Mouse (Mus musculus) erythroid progenitor cell, adult 5-6 weeks (primary cell): Measurements from ENCODE around the gene Sftpa1. TPM values are rescaled to one million over a fixed set of nuclear protein-coding genes. Genes with fewer than 3 reads are reported as not detected.

ENCODE experiments used
- ATAC-seq: replicated peaks from 2 replicates; pipeline ENCODE4 v1.8.0; 2016; ENCODE audit warnings: moderate number of reproducible peaks, mild to moderate bottlenecking, moderate TSS enrichment, inconsistent platforms; ENCODE audit not compliant: poor library complexity, low FRiP score, severe bottlenecking
- total RNA-seq, 2 experiments: library from RNA; stranded (forward) in 1 of 2; stranded (reverse) in 1 of 2; fragments of 150-400 nt in 1 of 2; fragments of 186-747, 209-891 nt in 1 of 2; gene quantifications; 2 replicates each; pipeline versions ENCODE4 v1.2.3 to v1.2.4; 2015 to 2017; ENCODE audit warnings: low replicate concordance in 2 of 2

Gene Sftpa1
- total RNA-seq (2015; ENCODE audit: low replicate concordance) (not detected in 2 replicates), total RNA-seq (2017; ENCODE audit: low replicate concordance) (not detected in 2 replicates)

DNA sequence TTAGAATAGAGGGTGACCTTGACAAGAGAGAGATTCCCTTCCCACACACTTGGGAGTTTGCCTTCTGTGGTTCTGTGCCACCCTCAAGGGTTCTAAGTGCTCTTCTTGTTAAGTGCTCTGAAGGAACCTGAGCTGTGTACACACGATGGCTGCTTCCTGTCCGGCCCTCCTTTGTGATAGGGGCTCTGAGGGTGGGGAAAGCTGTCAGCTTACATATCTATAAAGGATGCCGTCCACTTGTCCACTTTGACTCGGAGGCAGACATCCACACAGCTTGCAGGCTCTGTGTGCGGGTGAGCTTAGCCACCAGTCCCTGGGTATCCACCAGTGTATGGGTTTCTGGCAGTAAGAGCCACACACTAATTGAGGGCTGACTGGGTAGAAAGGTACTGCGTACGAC, at the start of gene Sftpa1:
Gene Sftpa1, plus strand, starts transcription at position 243 of the 400 bp plus-strand sequence.
- ATAC-seq = no peak

DNA sequence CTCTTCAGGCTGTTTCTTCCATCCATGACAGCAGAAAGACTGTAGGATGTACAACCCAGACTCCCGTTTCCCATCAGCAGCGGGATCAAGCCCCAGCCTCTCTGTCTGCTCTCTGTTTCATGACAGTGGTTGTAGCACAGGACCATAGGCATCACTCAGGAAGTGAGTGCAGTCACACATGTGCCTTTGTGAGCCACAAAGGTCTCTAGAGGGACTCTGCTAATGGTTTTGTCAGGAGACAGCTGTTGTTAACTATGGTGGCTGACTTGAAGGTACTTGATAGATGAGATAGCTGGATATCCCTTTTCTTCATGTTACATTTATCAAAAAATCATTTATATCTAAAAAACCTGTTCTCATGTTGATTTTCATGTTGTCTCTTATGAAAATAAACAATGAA, 49.2 kb upstream of the Sftpa1 start:
- no peak for ATAC-seq

DNA sequence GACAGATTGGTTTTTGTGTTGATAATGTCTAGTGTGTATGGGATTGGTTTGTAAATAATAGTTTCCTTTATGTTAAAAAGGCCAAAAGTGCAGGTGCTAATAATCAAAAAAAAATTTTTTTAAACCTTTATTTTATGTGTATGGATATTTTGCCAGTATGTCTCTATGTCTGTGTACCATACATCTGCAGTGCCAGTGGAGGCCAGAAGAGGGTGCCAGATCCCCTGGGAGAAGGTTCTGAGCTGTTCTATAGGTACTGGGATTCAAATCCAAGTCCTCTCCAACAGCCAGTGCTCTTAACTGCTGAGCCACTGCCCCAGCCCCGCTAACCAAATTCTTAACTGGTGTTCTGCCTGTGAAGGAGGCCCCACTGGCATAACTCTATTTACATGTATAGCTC, 44.1 kb upstream of the Sftpa1 start:
- ATAC-seq = no peak

DNA sequence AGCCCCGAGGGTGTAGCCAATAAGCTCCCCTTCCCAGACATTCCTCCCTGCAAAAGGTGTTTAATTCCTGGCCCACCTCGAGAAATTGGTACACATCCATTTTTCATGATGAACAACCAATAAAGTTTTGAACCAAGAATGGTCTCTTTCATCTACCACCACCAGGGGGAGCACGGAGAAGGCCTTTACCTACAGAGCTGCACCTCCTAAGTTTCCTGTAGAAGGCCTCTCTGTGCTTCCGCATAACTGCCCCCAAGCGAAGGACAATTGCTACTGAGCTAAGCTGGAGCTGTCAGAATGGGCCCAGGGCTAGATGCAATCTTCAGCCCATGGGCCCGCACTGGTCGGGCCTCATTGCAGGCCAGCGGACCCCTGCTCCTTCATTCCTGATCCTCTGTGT, 40.8 kb upstream of the Sftpa1 start:
- ATAC-seq = no peak

DNA sequence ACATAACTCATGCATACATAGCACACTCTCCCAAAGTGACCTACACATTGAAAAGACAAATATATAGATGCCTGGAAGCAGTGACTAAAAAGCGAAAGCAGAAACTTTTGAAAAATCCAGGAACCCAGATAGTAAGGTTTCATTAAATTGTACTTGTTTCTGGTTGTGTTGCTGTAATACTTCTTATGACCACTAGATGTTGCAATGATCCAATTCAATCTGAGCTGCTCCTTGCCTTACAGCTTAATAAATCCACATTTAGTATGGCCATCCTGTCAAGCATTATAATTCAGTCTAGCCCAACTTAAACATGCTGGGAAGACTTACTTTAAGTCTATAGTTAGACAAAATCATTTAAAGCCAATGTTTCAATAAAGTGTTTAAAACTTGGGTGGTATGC, 37.5 kb upstream of the Sftpa1 start:
- ATAC-seq = no peak

DNA sequence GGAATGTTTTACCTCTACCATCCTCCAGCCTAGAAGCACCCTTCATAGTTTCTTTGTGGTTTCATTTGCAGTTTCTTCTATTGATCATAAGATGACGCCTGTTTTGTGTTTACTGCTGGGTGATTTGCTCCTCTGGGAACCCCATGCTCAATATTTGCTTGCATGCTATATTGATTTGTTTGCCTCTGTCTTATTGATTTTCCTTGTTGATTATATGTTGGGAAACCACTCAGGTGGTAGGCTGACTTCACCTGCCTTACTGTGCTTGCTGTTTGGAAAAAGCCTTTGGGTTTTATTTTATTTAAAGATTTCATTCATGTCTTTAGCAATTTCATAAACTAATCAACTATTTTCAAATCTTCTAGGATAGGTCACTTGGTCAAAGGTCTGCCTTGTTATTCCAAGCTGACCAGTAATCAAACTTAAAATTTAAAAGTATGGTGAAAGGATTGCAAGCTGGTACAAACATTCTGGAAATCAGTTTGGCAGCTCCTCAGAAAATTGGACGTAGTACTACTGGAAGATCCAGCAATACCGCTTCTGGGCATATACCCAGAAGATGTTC, 35.2 kb upstream of the Sftpa1 start:
- ATAC-seq = no peak

DNA sequence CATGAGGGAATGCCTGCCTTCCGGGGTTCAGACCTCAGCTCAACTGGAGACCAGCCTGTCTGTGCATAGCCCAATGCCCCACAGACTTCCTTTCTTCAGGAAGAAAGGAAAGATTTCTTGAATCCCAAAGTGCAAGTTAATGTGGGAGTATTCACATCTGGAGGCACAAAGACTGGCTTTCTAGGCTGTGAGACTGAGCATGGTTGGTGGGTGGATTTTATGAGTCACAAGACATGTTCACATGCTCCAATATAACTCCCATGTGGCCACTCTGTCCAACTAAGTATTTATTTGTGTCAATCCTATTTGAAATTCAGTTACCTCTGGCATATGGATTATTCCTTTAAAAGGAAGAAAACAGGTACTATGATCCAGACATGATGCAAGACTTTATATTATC, 32.9 kb upstream of the Sftpa1 start:
- no peak for ATAC-seq

DNA sequence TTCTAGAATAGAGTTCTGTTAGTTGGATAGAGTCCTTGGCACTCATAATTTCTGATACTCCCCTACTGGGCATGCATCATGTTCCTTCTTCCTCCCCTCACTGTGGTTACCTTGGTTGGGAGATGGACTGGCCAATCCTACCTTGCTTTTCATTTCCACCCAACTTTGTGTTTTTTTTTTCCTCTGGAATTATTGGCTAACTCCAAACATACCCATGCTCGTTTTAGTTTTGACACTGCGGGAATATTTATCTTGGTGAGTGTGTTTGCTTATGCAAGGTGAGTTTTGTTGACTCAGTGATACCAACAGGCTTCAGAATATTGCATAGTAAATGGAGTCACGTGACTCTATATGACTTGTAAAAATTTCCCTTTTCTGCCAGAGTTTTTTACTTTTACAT, 30.9 kb upstream of the Sftpa1 start:
- no peak for ATAC-seq

DNA sequence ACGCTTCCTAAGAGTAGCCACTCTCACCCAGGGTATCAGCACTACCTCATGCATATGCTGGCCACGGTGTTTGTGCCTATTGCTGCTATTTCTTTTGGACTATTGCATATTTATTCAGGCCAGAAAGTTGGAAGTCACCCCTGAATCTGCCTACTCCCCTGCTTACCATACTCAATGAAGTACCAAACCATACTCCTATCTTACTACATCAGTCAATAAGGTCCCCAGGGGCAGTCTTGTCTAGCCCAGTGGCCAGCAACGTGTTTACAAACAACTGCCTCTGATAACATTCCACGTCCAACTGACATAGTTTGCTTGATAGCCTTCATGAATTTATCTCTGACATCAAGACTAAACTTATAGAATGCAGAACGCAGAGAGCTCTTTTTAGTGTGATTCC, 30.3 kb upstream of the Sftpa1 start:
- no peak for ATAC-seq

DNA sequence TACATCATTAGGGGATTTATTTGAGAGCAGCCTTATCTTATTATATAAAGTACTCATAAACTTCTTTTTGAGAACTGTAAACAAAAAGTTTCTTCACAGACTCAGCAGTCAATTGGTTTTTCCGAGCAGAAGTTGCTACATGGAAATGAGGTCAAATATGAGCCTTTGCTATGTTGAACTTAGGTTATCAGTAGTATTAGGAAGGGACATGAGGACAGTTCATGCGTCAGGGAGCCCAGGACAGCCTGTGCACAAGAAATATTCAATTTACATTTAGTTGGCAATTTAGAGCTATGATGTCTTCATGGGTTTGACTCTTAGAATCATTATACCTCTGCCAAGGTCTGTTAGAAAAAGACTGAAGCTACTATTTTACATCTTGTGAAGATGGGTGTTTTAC, 29.3 kb upstream of the Sftpa1 start:
- ATAC-seq = no peak

DNA sequence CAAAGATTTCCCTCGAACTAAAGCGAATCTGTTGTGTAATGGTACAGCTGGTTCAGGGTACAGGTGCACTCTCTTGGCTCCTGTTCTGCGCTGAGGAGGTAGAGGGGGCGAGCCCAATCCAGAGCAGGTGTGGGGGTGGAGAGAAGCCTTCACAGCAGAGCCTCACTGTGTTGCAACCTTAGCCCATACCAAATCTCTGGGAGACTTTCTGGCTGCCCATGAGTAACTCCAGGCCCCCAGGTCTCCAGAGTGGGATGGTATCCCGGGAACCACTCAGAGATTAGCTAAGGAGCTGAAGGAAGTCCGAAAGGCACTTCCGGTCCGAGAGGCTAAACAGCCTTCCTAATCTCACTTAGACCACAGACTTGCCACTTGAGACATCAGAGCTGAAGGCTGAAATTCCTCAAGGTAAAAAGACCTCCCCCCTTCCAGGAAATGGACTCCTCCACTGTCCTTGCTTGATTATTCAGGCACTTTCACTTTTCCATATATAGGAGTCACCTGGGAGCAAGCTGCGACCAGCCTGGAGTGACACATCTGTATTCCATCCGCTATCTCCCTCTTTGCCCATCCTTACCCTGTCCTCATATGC, 26.6 kb upstream of the Sftpa1 start, which contains the start of gene Mat1a:
Gene Mat1a, plus strand, starts transcription at position 183 of the 592 bp plus-strand sequence.
- ATAC-seq = no peak

DNA sequence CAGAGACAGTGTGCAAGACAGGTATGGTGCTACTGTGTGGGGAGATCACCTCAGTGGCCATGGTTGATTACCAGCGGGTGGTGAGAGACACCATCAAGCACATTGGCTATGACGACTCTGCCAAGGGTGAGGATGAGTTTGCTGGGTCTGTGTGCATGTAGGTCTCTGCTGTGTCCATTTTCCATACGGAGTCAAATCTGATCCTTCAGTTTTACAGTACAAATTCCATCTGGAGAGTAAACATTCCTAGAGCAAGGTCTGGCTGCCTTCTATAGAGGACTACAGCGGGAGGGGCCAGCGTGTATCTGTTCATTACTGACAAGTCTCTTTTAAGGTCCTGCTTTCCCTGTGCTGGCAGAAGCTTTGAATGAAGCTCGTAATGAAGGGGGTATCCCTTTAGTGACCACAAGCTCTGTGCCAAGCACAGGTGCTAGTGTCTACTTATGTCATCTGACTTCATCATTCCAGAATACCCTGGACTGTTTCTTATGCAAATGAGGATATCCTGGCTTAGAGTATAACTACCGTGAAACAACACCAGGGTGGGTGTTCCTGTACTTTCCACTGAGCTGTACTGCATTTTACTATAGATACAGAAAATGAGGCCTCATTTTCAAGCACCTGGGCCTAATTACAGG, 20.4 kb upstream of the Sftpa1 start:
- ATAC-seq = no peak

DNA sequence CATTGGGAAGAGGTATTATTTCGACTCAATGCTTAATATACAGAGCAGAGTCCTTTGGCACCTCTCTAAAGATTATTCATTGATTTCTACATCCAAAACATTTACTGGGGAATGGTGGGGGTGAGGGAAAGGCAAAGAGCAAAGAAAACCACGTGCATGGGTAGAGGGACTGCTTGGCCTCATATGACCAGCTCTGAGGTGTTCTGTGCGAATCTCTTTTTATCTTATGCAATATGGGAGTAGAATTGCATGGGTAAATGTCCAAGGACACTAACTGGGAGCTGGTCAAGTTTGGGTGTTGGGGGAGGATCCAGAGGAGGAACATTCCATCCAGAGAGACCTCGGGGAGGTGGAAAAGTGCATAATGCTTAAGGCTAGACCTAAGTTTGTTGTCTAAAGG, 18.6 kb upstream of the Sftpa1 start:
- ATAC-seq = no peak

DNA sequence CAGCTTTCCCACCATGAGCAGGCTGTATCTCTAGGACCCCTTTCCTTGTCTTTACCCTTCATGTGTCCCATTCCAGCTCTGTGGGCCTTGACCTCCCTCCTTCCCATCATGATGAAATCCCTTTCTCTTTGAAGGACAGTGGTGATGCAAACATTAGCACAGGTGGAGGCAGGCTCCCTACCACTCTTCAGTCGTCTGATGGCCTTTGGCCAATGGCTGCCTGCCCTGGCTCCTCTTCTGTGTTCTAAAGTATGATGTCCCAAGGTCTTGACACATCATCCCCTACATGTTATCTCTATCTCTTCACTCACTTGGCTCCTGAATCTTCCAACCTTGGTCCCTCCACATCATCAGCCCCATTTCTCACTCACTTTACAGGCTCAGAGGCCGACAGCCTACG, 15.3 kb upstream of the Sftpa1 start:
- ATAC-seq = no peak

DNA sequence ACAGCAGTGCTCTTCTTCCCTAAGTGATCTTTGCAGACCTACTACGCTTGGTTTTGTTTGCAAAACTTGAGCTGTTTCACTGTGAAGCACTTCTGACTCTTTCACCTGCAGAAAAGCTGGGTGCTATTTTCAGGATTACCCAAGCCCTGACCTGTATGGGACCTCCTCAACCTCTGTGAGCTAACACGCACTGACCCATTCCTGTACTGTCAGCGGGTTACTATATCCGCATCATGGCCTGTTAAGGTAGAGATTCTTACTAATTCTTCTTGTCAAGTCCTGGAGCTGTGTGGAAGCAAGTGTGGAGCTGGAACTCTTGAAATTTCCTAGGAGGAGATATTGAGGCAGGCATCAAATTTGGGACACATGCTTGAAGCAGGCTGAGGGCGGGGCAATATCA, 6.9 kb upstream of the Sftpa1 start:
- ATAC-seq = no peak

DNA sequence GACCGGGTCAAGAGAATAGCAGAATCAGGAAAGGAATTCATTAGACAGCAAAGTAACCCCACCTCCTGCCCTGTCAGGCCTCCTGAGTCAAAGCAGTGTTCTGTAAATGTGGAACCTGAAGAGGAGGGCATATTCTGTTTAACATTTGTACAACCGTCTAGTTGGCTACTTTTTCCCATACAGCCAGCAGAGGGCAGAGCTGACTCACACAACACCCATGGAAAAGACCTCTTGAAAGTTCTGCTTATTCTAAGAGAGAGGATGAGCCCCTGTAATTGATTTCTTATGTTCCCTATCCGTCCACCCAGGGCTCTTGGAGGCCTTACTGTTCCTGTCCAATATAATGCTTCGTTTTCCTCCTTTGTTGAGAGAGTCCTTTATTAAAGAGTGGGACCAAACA, 3.6 kb upstream of the Sftpa1 start:
- no peak for ATAC-seq

DNA sequence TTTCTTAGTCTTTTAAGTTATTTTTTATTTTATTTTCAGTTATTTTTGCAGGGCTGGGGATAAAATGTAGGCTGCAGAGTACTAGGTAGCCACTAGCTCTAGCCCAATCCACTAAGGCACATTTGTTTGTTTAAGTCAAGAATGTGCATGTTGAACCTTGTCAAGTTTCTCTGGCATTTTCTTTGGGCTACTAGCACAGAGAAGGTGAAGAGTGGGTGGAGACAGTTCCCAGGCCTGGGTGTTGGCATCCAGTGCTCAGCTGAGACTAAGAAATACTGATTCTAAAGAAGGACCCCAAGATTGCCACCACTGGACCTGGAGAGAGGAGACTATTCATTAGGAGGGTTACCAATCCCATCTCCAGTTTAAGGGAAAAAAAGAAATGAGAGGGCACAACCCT, 5.4 kb downstream of the Sftpa1 start:
- ATAC-seq = no peak

DNA sequence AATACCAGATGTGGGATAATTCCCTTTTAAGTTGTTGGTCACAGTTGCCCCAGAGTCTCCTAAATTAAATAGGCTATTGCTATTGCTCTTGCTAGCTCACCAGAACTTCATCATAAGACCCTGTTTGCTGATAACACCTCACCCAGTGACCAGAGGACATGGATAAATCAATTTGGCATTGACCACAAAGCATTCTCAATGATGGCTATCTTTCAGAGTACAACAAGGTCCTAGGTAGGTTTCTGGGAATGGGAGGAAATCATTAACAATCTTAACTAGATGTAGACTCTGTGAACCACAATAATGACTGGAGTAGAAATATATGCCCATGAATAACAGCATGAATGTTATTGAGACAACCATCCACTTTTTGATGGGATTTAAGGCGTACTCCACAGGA, 9.1 kb downstream of the Sftpa1 start:
- ATAC-seq = no peak

DNA sequence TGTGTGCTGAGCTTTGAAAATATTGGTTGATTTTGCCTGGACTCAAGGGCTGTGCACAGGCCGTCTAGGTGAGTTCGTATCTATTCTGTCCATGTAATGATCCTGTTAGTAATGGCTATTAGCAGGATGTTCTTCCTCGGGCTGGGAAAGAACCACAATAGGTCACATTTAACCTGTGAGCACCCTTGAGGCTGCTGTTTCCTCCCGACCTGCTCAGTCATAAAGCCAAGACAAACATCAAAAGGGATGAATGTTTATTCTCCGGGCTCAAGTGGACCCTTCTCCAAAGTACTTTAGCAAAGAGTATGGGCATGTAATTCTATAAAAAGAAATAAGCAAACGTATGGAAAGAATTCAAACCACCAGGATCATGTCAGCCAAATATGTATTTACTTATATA, 14.5 kb downstream of the Sftpa1 start:
- no peak for ATAC-seq

DNA sequence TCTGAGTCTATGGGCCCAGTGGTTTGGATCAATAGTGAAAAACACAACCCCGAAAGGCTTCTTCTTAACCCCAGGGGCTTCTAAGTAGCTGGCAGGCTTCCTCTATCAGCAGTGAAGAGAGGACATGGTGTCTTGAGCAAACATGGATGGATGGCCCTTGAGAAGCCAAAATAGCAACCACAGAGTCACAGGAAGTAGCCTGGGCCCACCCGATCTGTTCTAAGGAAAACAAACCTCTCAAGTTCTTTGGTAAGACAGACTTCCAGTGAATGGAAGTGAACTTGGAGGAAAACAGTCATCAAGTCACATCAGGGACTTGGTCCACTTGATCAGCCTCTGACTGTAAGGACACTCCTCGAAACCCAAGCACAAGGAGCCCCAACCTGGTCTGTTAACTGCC, 15.3 kb downstream of the Sftpa1 start:
- ATAC-seq = no peak

DNA sequence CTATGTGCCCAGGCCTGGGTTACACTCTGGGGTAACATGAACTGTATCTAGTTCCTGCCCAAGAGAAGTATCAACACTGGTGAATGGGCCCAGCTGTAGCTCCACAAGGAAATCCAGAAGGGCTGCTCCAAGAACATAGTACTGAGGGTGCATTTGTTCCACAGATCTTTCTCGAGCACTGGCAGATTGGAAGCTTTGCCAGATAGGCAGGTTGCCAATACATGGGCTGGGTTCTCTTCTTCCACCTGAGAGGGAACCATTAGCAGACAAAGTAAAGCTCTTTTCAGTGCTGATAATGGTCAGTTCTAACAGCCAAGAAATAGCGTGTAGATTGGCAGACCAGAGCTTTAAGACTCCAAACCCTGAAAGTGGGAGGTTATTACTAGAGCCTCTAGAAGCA, 15.8 kb downstream of the Sftpa1 start:
- ATAC-seq = no peak
